Mouse (Mus musculus) embryo, embryonic 9.5 days (tissue): ENCODE measurements around the gene Rack1.
"Not testable (repeated sequence)": the region's sequence is repeated elsewhere in the genome, so short reads cannot be mapped to it uniquely, and the experiment has no call there.

Source experiments
- DNase-seq: peaks from one replicate; pipeline ENCODE4 v3.0.0-alpha.2; 2017; ENCODE audit errors: extremely low spot score

Gene Rack1

DNA sequence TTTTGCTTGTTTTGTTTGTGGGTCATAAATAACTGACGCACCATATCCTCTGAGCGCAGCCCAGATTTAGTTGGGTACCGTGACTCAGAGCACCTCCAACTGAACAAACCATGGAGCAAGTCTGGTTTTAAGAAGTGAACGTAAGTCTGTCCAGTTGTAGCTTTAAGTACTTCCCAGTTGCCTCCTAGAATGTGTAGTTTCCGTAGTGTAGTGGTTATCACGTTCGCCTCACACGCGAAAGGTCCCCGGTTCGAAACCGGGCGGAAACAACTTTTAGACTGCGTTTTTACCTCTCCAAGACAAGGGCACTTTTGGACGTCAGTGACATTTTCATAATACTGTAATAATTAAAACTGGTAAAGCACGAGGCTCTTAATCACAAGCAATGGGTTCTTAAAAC is 18.2 kb downstream of the Rack1 start:
- peak; percentile 95 for DNase-seq

DNA sequence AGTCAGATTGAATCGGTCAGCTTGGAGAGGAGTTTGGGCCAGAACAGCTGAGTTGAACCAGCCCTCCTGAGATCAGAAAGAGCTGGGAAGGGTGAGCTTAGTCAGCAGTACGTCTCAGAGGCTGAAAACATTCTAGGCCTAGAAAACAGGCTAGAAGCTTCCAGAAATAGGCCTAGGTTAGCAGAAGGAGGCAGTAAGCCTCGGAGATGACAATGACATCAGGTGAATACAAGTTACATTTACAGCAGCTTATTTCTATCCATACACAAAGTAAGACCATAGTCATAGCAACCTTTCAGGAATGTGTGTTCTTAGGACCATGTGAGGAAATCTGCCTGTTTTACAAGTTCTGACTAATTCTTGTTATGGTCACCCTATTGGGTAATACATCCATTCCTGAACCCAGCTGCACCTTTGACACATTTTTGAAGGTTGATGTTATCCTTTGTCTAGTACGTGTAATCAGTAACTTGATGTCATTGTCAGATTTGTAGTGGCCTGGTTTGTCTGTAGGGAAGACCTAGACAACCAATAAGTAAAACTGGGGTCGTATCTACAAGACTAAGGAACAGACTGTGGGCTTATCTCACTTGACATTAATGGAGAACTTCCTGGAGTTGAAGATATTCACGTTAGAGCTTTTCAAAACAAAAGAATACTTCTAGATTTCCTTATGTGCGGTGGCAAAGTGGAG is 19.6 kb downstream of the Rack1 start:
- DNase-seq = no peak

DNA sequence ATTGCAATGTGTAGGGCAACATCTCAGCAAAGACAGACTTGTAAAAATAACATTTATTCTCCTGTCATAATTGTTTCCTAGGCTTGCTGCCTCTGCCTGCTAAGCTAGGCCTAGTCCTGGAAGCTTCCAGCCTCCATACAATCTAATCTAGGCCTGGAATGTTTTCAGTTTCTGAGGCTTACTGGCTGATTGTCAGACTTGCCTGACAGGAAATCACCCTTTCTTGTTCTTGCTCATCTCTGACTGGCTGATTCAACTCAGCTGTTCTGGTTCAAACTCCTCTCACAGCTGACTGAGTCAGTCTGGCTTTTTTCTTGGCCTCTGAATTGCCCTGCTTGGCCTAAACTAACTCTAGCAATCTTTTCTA is 20.2 kb downstream of the Rack1 start:
- DNase-seq = no peak

DNA sequence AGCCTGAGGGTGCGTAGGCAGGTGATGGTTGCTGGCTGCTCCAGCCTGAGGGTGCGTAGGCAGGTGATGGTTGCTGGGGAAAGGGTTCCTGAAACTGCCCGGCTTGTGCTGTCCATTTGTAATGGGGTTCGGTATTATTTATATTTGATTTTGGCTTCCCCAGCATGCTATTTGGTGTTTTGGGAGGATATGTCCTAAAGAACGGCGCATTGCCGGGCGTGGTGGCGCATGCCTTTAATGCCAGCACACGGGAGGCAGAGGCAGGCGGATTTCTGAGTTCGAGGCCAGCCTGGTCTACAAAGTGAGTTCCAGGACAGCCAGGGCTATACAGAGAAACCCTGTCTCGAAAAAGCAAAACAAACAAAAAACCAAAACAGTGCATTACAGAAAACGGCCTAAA is 21.2 kb downstream of the Rack1 start:
- DNase-seq = not testable (repeated sequence)

DNA sequence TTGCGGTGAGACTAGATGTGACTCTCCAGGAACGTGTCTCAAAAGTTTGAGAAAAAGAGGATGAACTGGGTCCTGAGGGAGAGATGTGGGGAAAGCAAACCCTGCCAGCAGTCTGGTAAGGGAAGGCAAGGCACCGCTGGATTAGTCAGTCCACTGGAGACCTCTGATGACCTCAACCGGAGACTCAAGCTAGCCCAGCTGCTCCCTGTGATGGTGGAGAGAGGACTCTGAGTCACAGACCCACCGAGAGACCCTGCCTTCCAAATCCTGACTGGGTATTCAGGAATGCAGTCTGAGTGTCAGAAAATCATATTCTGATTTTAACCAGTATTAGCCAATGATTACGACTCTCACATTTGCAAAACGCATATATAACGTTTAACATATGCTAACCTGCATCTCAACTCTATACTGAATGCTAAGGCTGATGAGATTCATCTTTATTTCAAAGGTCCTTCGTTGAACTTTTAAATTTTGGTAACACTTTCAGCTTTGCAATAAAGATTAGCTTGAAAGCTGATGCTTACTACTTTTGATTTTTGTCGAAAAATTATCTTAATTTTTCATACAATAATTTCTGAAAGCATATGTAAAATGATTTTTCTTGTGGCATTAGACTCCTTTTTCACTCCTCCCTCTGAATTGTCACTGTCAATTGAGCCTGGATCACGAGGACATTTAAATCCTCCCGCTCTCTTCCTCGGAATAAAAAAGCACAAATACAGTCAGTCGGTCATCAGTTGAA is 22.8 kb downstream of the Rack1 start:
- no peak for DNase-seq

DNA sequence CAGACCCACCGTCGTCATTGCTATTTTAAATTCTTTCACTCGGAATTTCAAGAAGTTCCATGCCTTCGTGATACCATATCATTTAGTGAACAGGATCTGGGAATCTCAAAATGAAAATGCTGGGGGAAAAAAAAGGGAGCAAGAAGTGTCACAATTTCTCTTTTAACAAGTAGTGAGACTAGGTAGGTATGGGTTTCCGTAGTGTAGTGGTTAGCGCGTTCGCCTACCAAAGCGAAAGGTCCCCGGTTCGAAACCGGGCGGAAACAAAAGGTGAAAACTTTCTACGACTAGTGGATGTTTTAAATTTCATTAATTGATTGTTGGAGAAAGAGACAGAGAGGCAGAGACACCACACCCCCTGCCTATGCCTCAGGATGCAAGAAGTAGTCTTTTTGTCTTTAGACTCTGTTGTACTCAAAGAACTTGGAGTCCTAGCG is 23.4 kb downstream of the Rack1 start:
- peak; percentile 89 for DNase-seq

DNA sequence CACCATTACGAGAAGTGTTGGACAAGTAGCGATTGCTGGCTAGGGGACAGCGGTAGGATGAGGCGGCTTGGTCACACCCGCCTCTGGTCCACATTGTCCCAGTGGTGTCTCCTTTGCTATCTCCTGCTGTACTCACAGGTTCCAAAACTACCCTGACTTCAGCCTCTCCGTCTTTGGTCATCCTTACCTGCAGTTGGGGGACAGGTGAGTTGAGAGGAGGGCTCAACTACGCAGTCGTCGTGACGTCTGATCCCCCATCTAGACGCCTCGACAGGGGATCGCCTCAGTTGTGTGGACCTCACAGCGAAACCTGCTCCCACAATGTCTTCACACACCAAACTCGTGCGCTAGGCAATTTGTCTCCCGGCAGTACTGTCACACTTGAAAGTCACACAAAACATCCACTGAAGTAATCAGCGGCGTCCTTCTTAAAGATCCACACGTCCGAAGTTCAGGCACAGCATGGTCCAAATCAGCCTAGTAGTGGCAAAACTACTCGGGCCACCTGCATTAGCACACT is 24.2 kb downstream of the Rack1 start:
- no peak for DNase-seq

DNA sequence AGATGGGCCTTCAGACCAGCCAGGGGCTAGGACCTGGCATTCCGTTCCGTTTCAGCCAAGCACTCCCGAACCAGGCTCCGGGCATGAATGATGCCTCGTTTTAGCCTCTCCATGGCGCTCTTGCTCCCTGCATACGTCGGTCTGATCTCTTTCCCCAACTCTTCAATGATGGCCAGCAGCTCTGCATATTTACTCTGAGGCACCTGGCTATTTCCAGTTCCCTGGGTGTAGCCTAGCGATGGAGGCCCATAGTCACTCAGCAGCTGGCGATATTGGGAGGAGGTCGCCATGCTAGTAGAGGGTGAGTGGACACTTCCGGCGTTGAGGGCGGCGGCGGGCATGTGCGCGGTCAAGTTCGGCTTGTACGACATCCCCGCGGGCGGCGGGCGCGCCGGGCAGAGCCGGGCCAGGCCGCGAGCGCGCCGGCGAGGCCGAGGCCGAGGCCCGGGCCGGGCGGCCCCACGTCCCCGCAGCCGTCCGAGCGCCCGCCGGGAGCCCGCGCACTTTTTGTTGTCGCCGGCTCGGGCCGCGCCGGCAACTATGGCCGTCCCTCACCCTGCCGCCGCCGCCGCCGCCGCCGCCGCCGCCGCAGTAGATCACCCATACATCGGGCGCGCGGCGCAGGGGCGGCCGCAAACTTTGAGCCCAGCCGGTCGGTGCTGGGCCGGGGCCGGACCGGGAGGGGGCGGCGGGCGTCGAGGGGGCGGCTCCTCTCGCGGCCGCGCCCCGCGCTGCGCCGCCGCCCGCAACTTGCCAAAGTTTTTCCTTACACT is 26.0 kb downstream of the Rack1 start, which contains the start of the genes Trim7 and Gm12184:
Gene Trim7, plus strand, starts transcription at position 162 of the 773 bp plus-strand sequence.
Gene Gm12184, minus strand, starts transcription at position 677 of the 773 bp plus-strand sequence.
- not testable (repeated sequence) for DNase-seq

DNA sequence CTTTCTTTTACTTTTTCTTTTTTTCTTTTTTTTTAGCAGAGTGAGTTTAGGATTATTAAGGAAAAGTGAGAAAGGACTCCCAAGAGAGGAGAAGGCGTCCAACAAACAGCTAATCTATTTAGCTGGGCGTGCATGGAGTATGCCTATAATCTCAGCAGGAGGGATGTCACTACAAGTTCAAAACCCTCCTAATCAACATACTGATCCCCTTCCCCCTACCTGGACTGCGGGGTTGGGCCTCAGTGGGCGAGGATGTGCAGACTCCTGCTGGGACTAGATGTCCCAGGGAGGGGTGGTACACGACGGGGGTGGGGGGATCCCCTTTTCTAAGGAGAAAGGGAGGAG is 26.6 kb downstream of the Rack1 start:
- no peak for DNase-seq

DNA sequence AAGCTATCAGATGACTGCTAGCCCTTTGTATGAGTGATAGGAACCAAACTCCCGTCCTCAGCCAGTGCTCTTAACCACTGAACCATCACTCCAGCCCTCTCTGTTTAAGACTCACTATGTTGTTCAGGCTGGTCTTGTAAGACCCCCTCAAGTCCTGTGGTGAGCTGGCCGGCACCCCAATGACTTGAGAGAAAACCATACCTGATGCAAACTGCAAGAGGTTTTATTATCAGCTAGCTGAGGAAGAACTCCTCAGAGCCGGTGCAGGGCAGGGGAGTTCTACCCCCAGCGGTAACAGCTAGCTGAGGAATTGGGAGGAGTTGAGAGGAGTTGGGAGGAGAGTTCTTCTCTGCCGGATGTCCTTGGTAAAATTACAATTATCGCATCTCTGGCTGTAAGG is 27.8 kb downstream of the Rack1 start:
- no peak for DNase-seq

DNA sequence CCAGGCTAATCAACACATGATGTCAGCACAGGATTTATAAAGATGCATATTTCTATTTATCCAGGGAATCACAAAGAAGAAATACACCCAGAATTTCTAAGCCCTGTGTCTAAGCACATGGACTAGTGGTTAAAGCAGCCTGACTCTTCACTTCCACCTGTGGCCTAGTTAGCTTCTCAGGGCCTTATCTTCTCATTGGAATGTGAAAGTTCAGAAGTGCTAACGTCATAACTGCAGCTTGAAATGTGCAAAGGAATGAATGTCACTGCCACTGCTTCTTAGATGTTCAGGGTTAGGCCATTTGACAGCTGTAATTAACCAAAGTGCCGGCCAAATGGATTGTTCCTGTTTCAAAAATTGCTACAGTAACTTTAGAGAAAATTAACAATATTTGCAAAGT is 30.1 kb downstream of the Rack1 start:
- no peak for DNase-seq

DNA sequence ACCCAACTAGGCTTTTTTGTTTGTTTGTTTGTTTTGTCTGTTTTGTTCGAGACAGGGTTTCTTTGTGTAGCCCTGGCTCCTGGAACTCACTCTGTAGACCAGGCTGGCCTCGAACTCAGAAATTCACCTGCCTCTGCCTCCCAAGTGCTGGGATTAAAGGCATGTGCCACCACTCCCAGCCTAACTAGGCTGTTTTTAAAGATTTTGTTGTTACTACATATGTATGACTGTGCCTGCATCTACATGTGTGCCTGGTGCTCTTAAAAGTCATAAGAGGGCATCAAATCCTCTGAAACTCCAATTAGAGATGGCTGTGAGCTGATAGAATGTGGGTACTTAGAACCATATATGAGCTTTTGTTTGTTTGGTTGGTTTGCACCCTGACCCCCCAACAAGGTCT is 31.1 kb downstream of the Rack1 start:
- no peak for DNase-seq

DNA sequence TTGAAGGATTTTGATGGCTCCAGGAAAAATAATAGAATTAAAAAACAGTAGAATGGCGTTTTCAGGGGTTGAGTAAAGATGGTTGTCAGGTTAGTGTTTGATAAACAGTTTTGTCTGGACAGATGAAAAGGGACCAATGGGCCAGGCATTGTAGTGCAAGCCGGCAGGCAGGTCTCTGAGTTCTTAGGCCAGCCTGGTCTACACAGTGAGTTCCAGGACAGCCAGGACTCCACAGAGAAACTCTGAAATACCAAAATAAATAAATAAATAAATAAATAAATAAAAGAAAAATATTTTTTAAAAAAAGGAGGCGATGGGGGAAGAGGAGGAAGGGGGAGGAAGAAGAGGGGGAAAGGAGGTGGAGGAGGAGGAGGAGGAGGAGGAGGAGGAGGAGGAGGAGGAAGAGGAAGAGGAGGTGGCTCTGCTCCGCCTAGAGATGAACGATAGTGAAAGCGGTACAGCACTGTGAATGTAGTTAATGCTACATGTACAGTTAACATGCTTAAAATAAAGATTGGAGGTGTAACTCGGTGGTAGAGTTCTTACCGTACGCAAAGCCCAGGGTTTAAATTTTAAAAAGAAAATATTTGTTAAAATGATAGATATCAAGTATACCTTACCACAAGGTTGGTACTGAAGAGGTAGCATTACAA is 33.1 kb downstream of the Rack1 start:
- no peak for DNase-seq

DNA sequence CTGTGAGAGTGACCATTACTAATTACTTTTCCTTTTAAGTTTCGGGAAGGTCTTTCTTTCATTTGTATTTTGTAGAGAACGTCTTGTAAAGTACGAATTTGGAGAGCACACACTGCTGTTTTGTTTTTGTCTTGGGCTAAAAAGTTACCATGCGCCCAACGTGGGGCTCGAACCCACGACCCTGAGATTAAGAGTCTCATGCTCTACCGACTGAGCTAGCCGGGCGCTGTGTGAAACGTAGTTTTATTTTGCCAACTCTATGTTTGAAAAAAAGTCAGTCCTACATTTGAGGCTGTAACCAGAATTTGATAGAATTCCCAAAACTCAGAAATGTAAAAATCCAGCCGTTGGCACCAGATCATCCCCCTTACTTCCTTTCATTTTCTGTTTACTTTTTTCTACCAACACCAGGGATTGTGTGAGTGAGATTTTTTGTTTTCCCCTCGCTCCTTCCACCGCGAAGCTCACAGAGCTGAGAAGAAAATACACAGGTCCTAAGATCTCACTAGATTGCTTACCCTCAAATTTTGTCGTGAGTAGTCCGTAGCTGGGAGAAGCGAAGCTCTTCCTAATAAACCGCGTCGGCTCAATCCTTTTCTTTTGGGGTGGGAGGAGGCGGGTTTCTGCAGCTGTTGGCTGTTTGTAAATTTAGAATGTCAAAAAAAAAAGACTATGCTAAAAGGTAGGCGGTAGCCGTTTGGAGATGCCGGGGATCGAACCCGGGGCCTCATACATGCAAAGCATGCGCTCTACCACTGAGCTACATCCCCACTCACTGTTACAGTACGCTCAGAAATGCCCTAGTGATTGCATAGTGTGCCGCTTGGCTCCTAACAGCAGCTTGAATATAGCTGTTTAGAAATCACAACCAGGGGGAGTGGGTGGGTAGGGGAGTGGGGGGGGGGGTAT is 33.9 kb downstream of the Rack1 start:
- peak; percentile 96 for DNase-seq

DNA sequence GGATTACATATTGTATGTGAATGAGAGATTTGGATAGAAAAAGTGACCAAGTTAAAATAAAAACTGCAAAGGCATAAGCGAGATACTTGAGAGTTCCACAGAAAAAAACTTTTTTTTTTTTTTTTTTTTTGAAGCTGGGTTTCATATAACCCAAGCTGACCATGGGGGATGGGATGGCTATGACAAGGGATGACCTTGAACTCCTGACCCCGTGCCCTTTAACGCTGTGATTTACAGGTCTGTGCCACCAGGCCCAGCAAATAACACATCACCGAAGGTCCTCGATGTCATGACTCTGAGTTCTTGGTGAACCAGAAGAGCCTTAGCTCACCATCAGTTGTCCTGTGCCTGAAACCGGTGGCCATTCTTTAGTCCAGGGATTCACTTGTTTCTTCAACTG is 35.8 kb downstream of the Rack1 start:
- DNase-seq = no peak

DNA sequence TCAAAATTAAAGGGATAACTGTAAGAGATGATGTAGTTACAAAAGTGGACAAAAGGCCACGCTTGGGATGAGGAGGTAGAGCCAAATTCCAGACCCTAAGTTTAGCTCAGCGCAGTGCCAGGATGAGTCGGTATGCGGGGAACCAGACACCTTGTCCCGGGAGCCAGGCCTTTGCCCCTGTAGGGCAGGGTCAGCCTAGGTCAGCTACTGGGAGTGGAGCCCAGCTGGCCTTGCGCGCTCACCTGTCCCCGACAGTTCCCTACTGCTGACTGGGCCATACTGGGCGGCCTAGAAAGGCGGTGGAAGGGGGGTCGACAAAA is 36.8 kb downstream of the Rack1 start:
- DNase-seq = no peak

DNA sequence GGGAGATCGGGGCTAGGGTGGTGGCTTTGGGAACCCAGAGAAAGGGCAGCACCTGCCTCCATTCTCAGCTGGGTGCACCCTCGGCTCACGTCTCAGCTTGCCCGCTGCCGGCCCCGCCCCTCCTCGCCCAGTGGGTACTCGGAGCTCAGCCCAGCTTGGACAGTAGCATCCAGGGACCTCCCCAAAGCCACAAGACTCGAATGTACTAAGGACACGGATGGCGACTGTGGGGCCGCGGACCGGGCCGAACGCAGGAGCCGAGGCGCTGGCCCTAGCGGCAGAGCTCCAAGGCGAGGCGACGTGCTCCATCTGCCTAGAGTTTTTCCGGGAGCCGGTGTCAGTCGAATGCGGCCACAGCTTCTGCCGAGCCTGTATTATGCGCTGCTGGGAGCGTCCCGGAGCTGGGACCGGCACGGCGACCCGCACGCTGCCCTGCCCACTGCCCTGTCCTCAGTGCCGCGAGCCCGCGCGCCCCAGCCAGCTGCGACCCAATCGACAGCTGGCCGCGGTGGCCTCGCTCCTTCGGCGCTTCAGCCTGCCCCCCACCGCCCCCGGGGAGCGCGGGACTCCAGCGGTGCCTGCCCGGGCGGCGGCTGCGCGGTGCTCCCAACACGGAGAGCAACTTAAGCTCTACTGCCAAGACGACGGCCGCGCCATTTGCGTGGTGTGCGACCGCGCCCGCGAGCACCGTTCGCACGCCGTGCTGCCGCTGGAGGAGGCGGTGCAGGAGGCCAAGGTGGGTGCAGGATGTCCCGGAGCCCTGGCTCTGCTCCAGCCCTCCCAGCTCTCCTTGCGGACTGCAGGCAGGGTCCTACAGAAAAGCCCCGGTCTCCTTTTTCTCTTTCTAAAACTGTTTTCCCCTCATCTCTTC is 37.4 kb downstream of the Rack1 start:
- peak; percentile 58 for DNase-seq

DNA sequence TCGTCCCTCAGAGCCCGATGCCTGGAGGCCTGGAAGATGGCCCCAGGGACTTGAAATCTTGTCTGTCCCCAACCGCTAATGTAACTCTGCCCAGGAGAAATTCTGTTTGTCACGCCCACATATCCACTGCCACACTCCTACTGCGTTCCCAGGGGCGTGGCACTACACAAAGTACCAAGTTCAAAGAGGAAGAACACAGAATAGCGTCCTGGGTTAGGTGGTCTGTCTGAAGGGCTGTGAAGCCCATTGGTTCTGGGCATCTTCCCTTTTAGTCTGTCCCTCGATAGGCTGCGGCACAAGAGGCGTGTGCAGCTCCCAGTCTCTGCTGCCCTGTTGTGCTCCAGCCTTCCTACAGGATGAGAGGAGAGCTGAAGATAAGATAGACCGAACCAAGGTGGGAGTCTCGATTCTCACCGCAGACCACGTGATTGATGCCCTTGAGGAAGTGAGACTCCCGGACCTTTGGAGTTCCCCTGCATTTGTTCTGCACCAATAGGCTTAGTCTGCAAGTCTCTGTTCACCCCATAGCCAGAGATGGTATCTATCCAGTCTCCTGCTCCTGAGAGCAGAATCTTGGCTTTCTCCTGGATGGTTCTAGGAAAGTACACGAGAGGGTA is 38.2 kb downstream of the Rack1 start:
- peak; percentile 32 for DNase-seq

DNA sequence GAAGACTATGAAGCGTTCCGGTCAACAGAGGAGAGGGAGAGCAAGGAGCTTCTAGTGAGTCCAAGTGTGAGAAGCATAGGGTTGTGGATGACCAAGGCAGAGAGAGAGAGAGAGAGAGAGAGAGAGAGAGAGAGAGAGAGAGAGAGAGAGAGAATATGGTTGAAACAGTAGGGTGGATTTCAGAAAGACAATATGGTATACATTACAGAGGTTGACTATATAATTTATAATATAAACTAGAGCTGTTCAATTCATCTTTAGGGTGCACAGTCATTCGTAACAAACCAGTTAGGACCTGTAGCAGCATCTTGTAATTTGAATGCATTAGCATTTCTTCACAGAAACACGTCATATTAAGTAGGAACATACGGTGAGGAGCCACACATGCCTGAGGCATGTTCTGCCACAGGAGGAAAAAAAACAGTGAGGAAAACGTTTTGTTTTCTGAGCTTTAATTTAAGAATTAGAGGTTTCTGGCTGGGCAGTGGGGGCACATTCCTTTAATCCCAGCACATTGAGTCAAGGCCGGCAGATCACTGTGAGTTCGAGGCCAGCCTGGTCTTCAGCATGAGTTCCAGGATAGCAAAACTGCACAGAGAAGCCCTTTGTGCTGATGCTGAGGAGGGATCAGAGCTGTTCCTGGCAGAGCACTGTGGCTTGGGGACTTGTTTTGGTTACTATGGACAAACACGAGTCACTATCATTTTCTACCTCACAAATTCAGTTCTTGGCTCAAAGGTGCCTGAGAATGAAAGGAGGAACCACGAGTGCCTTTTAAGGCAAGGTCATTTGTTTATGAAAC is 38.9 kb downstream of the Rack1 start:
- DNase-seq = no peak
